Mouse (Mus musculus) forebrain, embryonic 11.5 days (tissue): ENCODE measurements around the gene Znrd1as. TPM values are rescaled to one million over a fixed set of nuclear protein-coding genes. Genes with fewer than 3 reads are reported as not detected.

Experiments used
- ATAC-seq: fragments of 200-750 bp; cut with Nextera tagmentation; replicated peaks from 2 replicates; pipeline ENCODE4 v1.8.0; 2017; ENCODE audit warnings: moderate TSS enrichment; ENCODE audit not compliant: low FRiP score
- DNase-seq: peaks from one replicate; pipeline ENCODE4 v3.0.0-alpha.2; 2017; ENCODE audit warnings: low spot score
- H3K27ac ChIP-seq: fragments of 300-500 bp; sonication (generic); 2 replicates; pipeline ENCODE4 v1.5.1; 2014; ENCODE audit warnings: low read depth, low read length
- H3K27me3 ChIP-seq: fragments of 300-500 bp; sonication (generic); 2 replicates; pipeline ENCODE4 v1.6.1; 2014; ENCODE audit warnings: mild to moderate bottlenecking, low read length, mixed read lengths; ENCODE audit not compliant: control insufficient read depth, insufficient read depth
- H3K36me3 ChIP-seq: fragments of 300-500 bp; sonication (generic); 2 replicates; pipeline ENCODE4 v1.6.1; 2014; ENCODE audit warnings: mild to moderate bottlenecking, low read length, moderate library complexity, mixed read lengths; ENCODE audit not compliant: control insufficient read depth, insufficient read depth
- H3K4me1 ChIP-seq: fragments of 300-500 bp; sonication (generic); replicated peaks from 2 replicates; pipeline ENCODE4 v1.6.1; 2014; ENCODE audit warnings: low read length, mixed read lengths; ENCODE audit not compliant: control insufficient read depth, insufficient read depth
- H3K4me2 ChIP-seq: fragments of 300-500 bp; sonication (generic); 2 replicates; pipeline ENCODE4 v1.6.1; 2014; ENCODE audit warnings: low read depth, mild to moderate bottlenecking, low read length, moderate library complexity, mixed read lengths; ENCODE audit not compliant: severe bottlenecking
- H3K4me3 ChIP-seq: fragments of 300-500 bp; sonication (generic); 2 replicates; pipeline ENCODE4 v1.5.1; 2014; ENCODE audit warnings: low read depth, low read length
- H3K9ac ChIP-seq: fragments of 300-500 bp; sonication (generic); 2 replicates; pipeline ENCODE4 v1.6.1; 2014; ENCODE audit warnings: low read length
- H3K9me3 ChIP-seq: fragments of 300-500 bp; sonication (generic); 2 replicates; pipeline ENCODE4 v1.6.1; 2016; ENCODE audit warnings: low read length, mixed read lengths; ENCODE audit not compliant: control insufficient read depth
- WGBS: fragments of 180-500 bp; shearing (Covaris S2); extraction: QIAGEN DNeasy Blood & Tissue Kit; methylation state at CpG from one replicate; pipeline ENCODE4 v1.1.7; 2014; 5-methylcytosine and 5-hydroxymethylcytosine counted together
- polyA plus RNA-seq: library from polyadenylated mRNA; unstranded; fragments of >200 nt; fragmentation: Nextera tagmentation; extraction: Ambion mirVana; gene quantifications from 2 replicates; pipeline ENCODE4 v1.2.1, GENCODE M21; 2014

The Znrd1as gene
- polyA plus RNA-seq, 1 experiment from 2014 or later, result 10.2 TPM

GRCm38 (mm10) chr17:37011719-37012118 is 53.3 kb downstream of the Znrd1as start:
- ATAC-seq, result no peak

GRCm38 (mm10) chr17:37012141-37012540 is 53.7 kb downstream of the Znrd1as start:
- Histone ChIP-seq H3K36me3 (peaks cover 10% of the 10 kb centered on the region), H3K4me2 (no peak overlapping the region), H3K4me1 (0 out of 2 replicates have a peak, but pooled peaks cover 2% of the 10 kb centered on the region), H3K27me3 (no peaks in the 10 kb centered on the region), H3K27ac (no peak overlapping the region), H3K4me3 (no peak overlapping the region), H3K9ac (no peak overlapping the region), H3K9me3 (no peaks in the 10 kb centered on the region)
- WGBS, result 76% methylated on average over 5 of the region's 5 CpGs
- DNase-seq, result no peak
- no peak for ATAC-seq

More at GRCm38 (mm10) chr17:37011719-37012118, 53.3 kb downstream of the Znrd1as start:
- 0 out of 2 replicates have a peak, but pooled peaks cover 2% of the 10 kb centered on the region for H3K4me1 ChIP-seq
- H3K4me2 ChIP-seq, result no peak overlapping the region
- DNase-seq, result no peak
- H3K27me3 ChIP-seq, result no peaks in the 10 kb centered on the region
- no peak overlapping the region for H3K4me3 ChIP-seq
- H3K36me3 ChIP-seq, result peaks cover 10% of the 10 kb centered on the region
- no peak overlapping the region for H3K9ac ChIP-seq
- no peaks in the 10 kb centered on the region for H3K9me3 ChIP-seq
- H3K27ac ChIP-seq, result no peak overlapping the region
- WGBS, result 78% methylated on average over 3 of the region's 3 CpGs

Other genes with a start within 250 kb of the Znrd1as start
- not detected in 2 replicates for gene H2-M10.5, start 185.7 kb upstream of the Znrd1as start, polyA plus RNA-seq
- gene H2-M10.6, start 146.4 kb upstream of the Znrd1as start, polyA plus RNA-seq, result not detected in 2 replicates
- gene Trim26, start 121.5 kb upstream of the Znrd1as start, polyA plus RNA-seq, result 30.9 and 31.7 TPM in 2 replicates
- 0.20 and 0.35 TPM in 2 replicates for gene Trim15, start 91.4 kb upstream of the Znrd1as start, polyA plus RNA-seq
- 7.4 and 8.4 TPM in 2 replicates for gene Trim10, start 89.0 kb upstream of the Znrd1as start, polyA plus RNA-seq
- not detected in 2 replicates for gene Trim40, start 68.5 kb upstream of the Znrd1as start, polyA plus RNA-seq
- gene Trim31, start 60.5 kb upstream of the Znrd1as start, polyA plus RNA-seq, result not detected in 2 replicates
- gene Rnf39, start 15.7 kb upstream of the Znrd1as start, polyA plus RNA-seq, result 0.33 and 0.44 TPM in 2 replicates
- gene Ppp1r11, start 6.9 kb upstream of the Znrd1as start, polyA plus RNA-seq, result 142 and 149 TPM in 2 replicates
- 83.2 and 86.6 TPM in 2 replicates for gene Znrd1, start within 50 bp of the Znrd1as start, polyA plus RNA-seq
- gene 2410137M14Rik, start 22.6 kb downstream of the Znrd1as start, polyA plus RNA-seq, result not detected in 2 replicates
- gene H2-M5, start 30.9 kb downstream of the Znrd1as start, polyA plus RNA-seq, result 0.73 and 1.1 TPM in 2 replicates
- gene Zfp57, start 42.6 kb downstream of the Znrd1as start, polyA plus RNA-seq, result 130 and 142 TPM in 2 replicates
- gene Mog, start 64.8 kb downstream of the Znrd1as start, polyA plus RNA-seq, result 0.39 TPM in 1 of 2 replicates, not detected in the other
- gene Gabbr1, start 87.4 kb downstream of the Znrd1as start, polyA plus RNA-seq, result 19.7 and 21.8 TPM in 2 replicates
- gene Olfr90, start 129.9 kb downstream of the Znrd1as start, polyA plus RNA-seq, result not detected in 2 replicates
- 0.13 TPM in 2 replicates for gene Olfr91, start 139.7 kb downstream of the Znrd1as start, polyA plus RNA-seq
- gene Olfr92, start 161.5 kb downstream of the Znrd1as start, polyA plus RNA-seq, result not detected in 2 replicates
- not detected in 2 replicates for gene Olfr93, start 202.9 kb downstream of the Znrd1as start, polyA plus RNA-seq
- gene Ubd, start 235.3 kb downstream of the Znrd1as start, polyA plus RNA-seq, result not detected in 2 replicates
- not detected in 2 replicates for gene Olfr94, start 242.4 kb downstream of the Znrd1as start, polyA plus RNA-seq